Mouse (Mus musculus): ENCODE measurements around the gene Arid2. TPM values are rescaled to one million over a fixed set of nuclear protein-coding genes. Genes with fewer than 3 reads are reported as not detected.
"Not testable (repeated sequence)": the region's sequence is repeated elsewhere in the genome, so short reads cannot be mapped to it uniquely, and the experiment has no call there.

The Arid2 gene
- 27.4 and 29.9 TPM in 2 replicates for polyA plus RNA-seq (2015; fragmentation: Nextera tagmentation; extraction: Ambion mirVana)

DNA sequence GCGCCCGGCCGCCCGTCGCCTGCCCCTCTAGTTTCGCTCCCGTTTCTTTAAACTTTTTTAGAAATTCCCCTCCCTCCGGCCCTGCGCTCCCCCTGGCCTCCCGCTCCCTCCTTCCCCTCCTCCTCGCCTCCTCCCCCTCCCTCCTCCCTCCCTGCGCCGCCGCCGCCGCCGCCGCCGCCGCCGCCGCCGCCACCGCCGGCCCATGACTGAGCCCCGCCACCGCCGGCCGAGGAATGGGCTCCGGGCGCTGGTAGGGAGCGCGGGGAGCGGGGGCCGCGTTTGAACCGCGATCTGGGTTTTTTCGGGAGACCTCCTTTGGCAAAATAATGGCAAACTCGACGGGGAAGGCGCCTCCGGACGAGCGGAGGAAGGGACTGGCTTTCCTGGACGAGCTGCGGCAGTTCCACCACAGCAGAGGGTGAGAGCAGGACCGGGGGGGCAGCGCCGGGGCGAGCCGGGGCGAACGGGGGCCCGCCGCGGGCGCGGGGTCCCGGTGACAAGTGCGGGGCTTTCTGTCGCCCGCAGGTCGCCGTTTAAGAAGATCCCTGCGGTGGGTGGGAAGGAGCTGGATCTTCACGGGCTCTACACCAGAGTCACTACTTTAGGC is at the start of gene Arid2:
TSS of gene Arid2 (plus strand) at position 150 of the 607 bp plus-strand sequence.
- H3K27me3 ChIP-seq = no peaks in the 10 kb centered on the region
- H3K9me3 ChIP-seq = no peaks in the 10 kb centered on the region
- peak within 1 kb of the TSS; percentile 99 for H3K27ac ChIP-seq (replicated peaks)
- ATAC-seq (replicated peaks) = peak; percentile 5; the same call in 1 of the 2 replicates
- peak within 1 kb of the TSS; percentile 78 for H3K4me3 ChIP-seq
- no peaks in the 10 kb centered on the region for H3K36me3 ChIP-seq
- under 1% methylated on average over 48 of the region's 67 CpGs for WGBS
- peak within 1 kb of the TSS; percentile 76 for H3K4me2 ChIP-seq (replicated peaks)
- peak within 1 kb of the TSS; percentile 99 for H3K9ac ChIP-seq (replicated peaks)
- H3K4me1 ChIP-seq = peaks cover 33% of the 10 kb centered on the region

GRCm38 (mm10) chr15:96238071-96238470 is 49.2 kb upstream of the Arid2 start:
- Histone ChIP-seq H3K4me1 (no peaks in the 10 kb centered on the region), H3K4me2 (replicated peaks) (no peak overlapping the region), H3K27ac (replicated peaks) (no peak overlapping the region), H3K9me3 (no peaks in the 10 kb centered on the region), H3K9ac (replicated peaks) (no peak overlapping the region), H3K36me3 (no peaks in the 10 kb centered on the region), H3K4me3 (no peak overlapping the region), H3K27me3 (no peaks in the 10 kb centered on the region)
- WGBS = 95% methylated on average over 4 of the region's 4 CpGs
- no peak for ATAC-seq (replicated peaks)

DNA sequence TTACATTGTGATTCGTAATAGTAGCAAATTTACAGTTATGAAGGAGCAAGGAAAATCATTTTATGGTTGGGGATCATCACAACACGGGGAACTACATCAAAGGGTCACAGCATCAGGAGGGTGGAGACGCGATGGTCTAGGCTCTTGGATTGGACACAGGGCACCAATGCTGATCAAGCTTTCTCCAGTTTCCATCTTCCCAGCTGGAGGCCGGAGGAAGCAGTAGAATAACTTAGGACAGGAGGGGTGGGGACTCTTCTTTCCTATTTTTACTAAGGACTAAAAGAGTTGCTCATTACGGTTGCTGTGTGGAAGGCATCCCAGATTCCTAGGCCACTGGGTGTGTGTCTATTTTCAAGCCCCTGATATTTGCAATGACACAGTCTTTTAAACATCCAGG is 43.1 kb upstream of the Arid2 start:
- Histone ChIP-seq H3K4me2 (replicated peaks) (no peak overlapping the region), H3K36me3 (no peaks in the 10 kb centered on the region), H3K27me3 (no peaks in the 10 kb centered on the region), H3K4me3 (no peak overlapping the region), H3K9ac (replicated peaks) (no peak overlapping the region), H3K9me3 (no peaks in the 10 kb centered on the region), H3K4me1 (no peaks in the 10 kb centered on the region), H3K27ac (replicated peaks) (no peak overlapping the region)
- WGBS = 87% methylated on average over 6 of the region's 6 CpGs
- no peak for ATAC-seq (replicated peaks)

DNA sequence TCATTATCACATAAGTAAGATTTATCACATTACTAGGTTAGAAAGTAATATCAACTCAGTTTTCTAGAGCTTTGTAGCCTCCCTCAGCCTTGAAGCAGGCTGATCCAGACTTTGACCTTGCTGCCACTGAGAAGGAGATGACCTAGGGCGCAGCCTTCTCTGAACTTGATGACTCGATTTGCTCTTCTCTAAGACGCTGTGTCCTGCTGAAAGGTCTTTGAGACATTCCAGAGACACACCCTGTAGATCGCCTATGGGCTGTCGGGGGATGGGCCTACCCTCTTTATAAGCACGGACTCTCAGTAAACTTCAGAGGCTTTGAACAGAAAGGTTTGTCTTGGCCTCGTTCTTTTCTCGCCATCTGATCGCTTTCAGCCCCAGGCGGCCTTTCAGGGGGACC is 42.6 kb upstream of the Arid2 start:
- H3K36me3 ChIP-seq; H3K27ac ChIP-seq (replicated peaks); H3K27me3 ChIP-seq; ATAC-seq (replicated peaks); H3K4me2 ChIP-seq (replicated peaks); H3K4me1 ChIP-seq; H3K9ac ChIP-seq (replicated peaks); H3K4me3 ChIP-seq; H3K9me3 ChIP-seq: not testable (repeated sequence)
- 66% methylated on average over 10 of the region's 10 CpGs for WGBS

DNA sequence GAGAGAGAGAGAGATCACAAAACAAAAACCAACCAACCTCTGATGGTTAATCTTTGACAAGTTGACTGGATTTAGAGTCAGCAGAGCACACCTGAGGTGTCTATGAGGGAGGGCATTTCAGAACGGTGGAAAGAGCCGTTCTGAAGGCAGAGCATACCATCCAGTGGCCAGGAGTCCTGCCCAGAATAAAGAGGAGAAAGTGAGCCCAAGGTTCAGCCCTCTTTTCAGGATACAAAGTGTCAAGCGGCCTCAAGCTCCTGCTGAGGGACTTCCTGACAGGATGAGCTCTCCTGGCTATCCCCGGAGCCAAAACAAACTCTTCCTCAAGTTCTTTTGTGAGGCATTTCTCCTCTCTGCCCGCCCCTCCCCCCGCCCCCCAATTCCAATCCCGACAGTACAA is 33.5 kb upstream of the Arid2 start:
- no peak overlapping the region for H3K27ac ChIP-seq (replicated peaks)
- H3K27me3 ChIP-seq = no peaks in the 10 kb centered on the region
- no peaks in the 10 kb centered on the region for H3K36me3 ChIP-seq
- no peak for ATAC-seq (replicated peaks)
- peak overlapping the region; percentile 29; the same call in 1 of the 2 replicates for H3K9ac ChIP-seq (replicated peaks)
- peak overlapping the region; percentile 30 for H3K4me3 ChIP-seq
- H3K9me3 ChIP-seq = no peaks in the 10 kb centered on the region
- peaks cover 9% of the 10 kb centered on the region; the same call in 1 of the 2 replicates for H3K4me1 ChIP-seq
- H3K4me2 ChIP-seq (replicated peaks) = peak overlapping the region; percentile 49
- WGBS = 3% methylated on average over 7 of the region's 7 CpGs

GRCm38 (mm10) chr15:96254356-96254755 is 33.0 kb upstream of the Arid2 start:
- Histone ChIP-seq H3K9me3 (no peaks in the 10 kb centered on the region), H3K36me3 (no peaks in the 10 kb centered on the region), H3K4me1 (peaks cover 9% of the 10 kb centered on the region; the same call in 1 of the 2 replicates), H3K9ac (replicated peaks) (peak overlapping the region; percentile 29; the same call in 1 of the 2 replicates), H3K4me2 (replicated peaks) (peak overlapping the region; percentile 49), H3K27me3 (no peaks in the 10 kb centered on the region), H3K27ac (replicated peaks) (no peak overlapping the region), H3K4me3 (peak overlapping the region; percentile 30)
- WGBS = 2% methylated on average over 17 of the region's 17 CpGs
- ATAC-seq (replicated peaks) = no peak

DNA sequence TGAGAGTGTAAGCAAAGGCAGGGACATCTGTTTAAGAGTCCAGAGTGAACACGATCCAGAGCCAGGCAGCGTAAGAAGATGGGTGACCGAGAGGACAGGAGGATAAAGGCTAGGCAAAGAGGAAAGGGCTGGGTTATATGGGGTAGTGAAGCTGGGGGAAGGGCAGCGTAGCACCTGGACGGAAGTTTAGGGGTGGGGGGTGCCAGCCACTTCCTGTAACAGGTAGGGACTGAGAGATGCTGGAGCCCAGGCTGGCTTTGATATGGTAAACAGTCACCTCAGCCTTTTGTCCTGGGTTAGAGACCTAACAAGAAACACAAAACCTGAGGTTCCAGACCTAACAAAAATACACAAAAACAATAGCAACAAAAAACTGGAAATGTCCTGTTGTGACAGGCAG is 29.5 kb upstream of the Arid2 start:
- Histone ChIP-seq H3K36me3 (no peaks in the 10 kb centered on the region), H3K27ac (replicated peaks) (no peak overlapping the region), H3K9me3 (peaks cover 4% of the 10 kb centered on the region; the same call in 1 of the 2 replicates), H3K4me1 (peaks cover 9% of the 10 kb centered on the region; the same call in 1 of the 2 replicates), H3K4me2 (replicated peaks) (no peak overlapping the region), H3K27me3 (no peaks in the 10 kb centered on the region), H3K4me3 (no peak overlapping the region), H3K9ac (replicated peaks) (no peak overlapping the region)
- WGBS = 69% methylated on average over 5 of the region's 5 CpGs
- ATAC-seq (replicated peaks) = no peak

DNA sequence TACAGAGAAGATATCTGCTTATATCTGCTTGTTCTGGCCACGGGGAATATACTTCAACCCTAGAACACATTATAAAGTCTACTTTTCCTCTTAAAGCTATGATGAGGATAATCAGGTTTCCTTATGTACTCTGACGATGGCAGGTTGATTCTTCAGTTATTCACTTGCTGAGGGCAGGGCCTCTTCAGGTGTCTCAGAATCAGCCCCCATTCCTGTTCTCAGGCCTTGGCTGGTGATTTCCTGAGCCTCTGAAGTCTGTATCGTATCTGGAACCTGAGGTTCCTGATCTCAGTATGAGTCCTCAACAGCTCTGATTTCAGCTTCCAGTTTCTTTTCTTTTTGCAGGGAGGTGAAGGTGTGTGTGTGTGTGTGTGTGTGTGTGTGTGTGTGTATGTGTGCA is 22.7 kb upstream of the Arid2 start:
- ATAC-seq (replicated peaks) = no peak

DNA sequence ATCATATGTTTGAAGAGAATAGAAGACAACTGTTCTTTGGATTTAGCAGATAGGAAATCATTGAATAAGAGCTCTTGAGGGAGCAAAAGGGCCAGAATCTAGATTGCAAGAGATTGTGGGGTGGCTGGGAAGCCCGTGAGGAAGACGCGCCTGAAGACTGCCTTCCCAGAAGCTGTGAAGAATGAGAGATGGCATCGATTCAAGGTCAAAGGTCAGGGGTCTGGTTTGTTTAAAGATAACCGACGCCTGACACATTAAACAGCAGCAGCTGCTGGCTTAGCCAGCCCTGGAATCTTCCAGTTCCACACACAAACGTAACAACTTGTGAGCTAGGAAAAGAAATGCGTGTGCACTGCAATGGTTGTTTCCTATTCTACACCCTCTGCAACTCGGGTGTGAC is 19.4 kb upstream of the Arid2 start:
- no peak for ATAC-seq (replicated peaks)
- peaks cover 18% of the 10 kb centered on the region for H3K36me3 ChIP-seq
- H3K4me3 ChIP-seq = no peak overlapping the region
- no peak overlapping the region for H3K4me2 ChIP-seq (replicated peaks)
- WGBS = 86% methylated on average over 9 of the region's 9 CpGs
- H3K27me3 ChIP-seq = no peaks in the 10 kb centered on the region
- peaks cover 3% of the 10 kb centered on the region; the same call in 1 of the 2 replicates for H3K4me1 ChIP-seq
- H3K9me3 ChIP-seq = no peaks in the 10 kb centered on the region
- no peak overlapping the region for H3K9ac ChIP-seq (replicated peaks)
- no peak overlapping the region for H3K27ac ChIP-seq (replicated peaks)

More for the DNA sequence above, 22.7 kb upstream of the Arid2 start:
- no peak overlapping the region for H3K9ac ChIP-seq (replicated peaks)
- H3K9me3 ChIP-seq = peaks cover 4% of the 10 kb centered on the region; the same call in 1 of the 2 replicates
- no peak overlapping the region for H3K4me3 ChIP-seq
- peaks cover 18% of the 10 kb centered on the region for H3K36me3 ChIP-seq
- 98% methylated on average over 3 of the region's 3 CpGs for WGBS
- H3K4me1 ChIP-seq = no peaks in the 10 kb centered on the region
- no peak overlapping the region for H3K4me2 ChIP-seq (replicated peaks)
- H3K27ac ChIP-seq (replicated peaks) = no peak overlapping the region
- H3K27me3 ChIP-seq = no peaks in the 10 kb centered on the region

DNA sequence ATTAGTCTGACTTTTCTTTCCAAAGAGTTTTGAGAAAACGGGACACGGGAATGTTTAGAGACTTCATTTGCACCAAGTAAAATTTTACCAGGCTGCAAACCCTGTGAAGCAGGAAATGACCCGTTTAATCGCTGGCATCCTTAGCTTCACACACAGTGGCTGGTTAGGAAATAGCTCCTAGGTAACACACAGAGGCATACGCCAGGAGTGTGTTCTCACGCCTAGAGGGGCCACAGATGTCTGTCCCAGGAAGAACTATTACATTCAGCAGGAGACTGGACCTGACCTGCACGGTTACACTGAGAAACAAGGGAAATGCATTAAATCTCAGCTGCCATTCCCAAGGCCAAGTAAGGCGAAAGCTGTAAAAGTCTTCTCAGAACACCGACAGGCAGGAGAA is 18.7 kb upstream of the Arid2 start:
- H3K9ac ChIP-seq (replicated peaks) = no peak overlapping the region
- H3K27ac ChIP-seq (replicated peaks) = no peak overlapping the region
- H3K4me3 ChIP-seq = no peak overlapping the region
- no peak overlapping the region for H3K4me2 ChIP-seq (replicated peaks)
- H3K9me3 ChIP-seq = no peaks in the 10 kb centered on the region
- no peaks in the 10 kb centered on the region for H3K27me3 ChIP-seq
- peaks cover 18% of the 10 kb centered on the region for H3K36me3 ChIP-seq
- WGBS = 90% methylated on average over 9 of the region's 9 CpGs
- peaks cover 3% of the 10 kb centered on the region; the same call in 1 of the 2 replicates for H3K4me1 ChIP-seq
- no peak for ATAC-seq (replicated peaks)

DNA sequence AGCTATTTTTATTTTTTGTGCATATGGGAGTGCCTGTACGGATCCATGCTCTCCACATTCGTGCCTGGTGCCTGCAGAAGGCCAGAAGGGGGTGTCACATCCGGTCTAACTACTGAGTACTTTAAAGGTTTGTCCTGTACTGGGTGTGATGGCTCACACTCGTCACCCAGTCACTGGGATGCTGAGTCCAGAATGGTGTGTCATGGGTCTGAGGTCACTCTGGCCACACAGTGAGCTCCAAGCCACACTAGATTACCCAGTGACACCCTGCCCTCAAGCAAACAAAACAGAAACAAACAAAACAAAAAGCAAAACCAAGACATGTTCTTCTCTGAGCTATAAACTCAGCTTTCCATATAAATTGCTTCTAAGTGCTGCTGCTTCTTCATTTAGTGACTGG is 17.9 kb upstream of the Arid2 start:
- ATAC-seq (replicated peaks) = no peak
- Histone ChIP-seq H3K36me3 (peaks cover 18% of the 10 kb centered on the region), H3K27ac (replicated peaks) (no peak overlapping the region), H3K27me3 (no peaks in the 10 kb centered on the region), H3K9me3 (no peaks in the 10 kb centered on the region), H3K4me2 (replicated peaks) (no peak overlapping the region), H3K4me3 (no peak overlapping the region), H3K4me1 (peaks cover 3% of the 10 kb centered on the region; the same call in 1 of the 2 replicates), H3K9ac (replicated peaks) (no peak overlapping the region)
- WGBS = 93% methylated on average over 4 of the region's 4 CpGs

DNA sequence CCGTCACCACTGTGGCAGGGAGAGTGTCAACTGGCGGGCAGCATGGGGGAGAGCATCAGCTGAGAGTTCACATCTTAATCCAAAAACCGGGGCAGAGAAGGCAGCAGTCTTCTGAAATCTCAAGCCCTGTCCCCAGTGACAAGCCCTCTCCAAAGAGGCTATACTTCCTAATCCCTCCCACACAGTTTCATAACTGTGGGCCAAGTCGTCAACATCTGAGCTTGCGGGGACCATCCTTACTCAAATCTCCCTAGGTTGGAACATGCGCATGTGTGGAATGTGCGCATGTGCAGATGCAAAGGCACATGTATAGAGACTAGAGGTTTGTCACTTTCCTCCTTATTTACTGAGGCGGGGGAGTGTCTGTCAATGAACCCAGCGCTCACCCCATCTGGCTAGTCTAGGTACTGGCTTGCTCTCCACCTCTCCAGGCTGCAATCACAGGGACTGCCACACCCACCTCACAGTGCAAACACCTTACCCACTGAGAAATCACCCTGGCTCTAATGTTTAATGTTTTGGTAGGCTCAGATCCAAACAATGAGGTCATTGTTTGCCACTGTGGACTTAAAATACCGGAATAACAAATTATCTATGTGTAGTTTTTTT is 16.9 kb upstream of the Arid2 start:
- Histone ChIP-seq H3K27me3 (no peaks in the 10 kb centered on the region), H3K4me1 (peaks cover 3% of the 10 kb centered on the region; the same call in 1 of the 2 replicates), H3K9ac (replicated peaks) (no peak overlapping the region), H3K4me2 (replicated peaks) (no peak overlapping the region), H3K4me3 (no peak overlapping the region), H3K27ac (replicated peaks) (no peak overlapping the region), H3K9me3 (no peaks in the 10 kb centered on the region), H3K36me3 (peaks cover 18% of the 10 kb centered on the region)
- ATAC-seq (replicated peaks) = no peak
- WGBS = 88% methylated on average over 10 of the region's 10 CpGs

All from forebrain, embryonic 15.5 days (tissue).